Mouse (Mus musculus) limb, embryonic 11.5 days (tissue): ENCODE results near the gene Cdc42se1. TPM values are rescaled to one million over a fixed set of nuclear protein-coding genes. Genes with fewer than 3 reads are reported as not detected.
"Not testable (repeated sequence)": the region's sequence is repeated elsewhere in the genome, so short reads cannot be mapped to it uniquely, and the experiment has no call there.

Source experiments
- ATAC-seq: fragments of 200-750 bp; cut with Nextera tagmentation; 2 replicates; pipeline ENCODE4 v1.8.0; 2017; ENCODE audit warnings: low read depth; ENCODE audit not compliant: insufficient number of reproducible peaks, low FRiP score, low TSS enrichment
- DNase-seq: peaks from one replicate; pipeline ENCODE4 v3.0.0-alpha.2; 2015; ENCODE audit warnings: low spot score
- H3K27ac ChIP-seq: fragments of 300-500 bp; sonication (generic); replicated peaks from 2 replicates; pipeline ENCODE4 v1.5.1; 2014; ENCODE audit warnings: low read depth, mild to moderate bottlenecking, low read length
- H3K27me3 ChIP-seq: fragments of 300-500 bp; sonication (generic); 2 replicates; pipeline ENCODE4 v1.6.1; 2014; ENCODE audit warnings: mild to moderate bottlenecking, low read length, mixed read lengths; ENCODE audit not compliant: control insufficient read depth, insufficient read depth
- H3K36me3 ChIP-seq: fragments of 300-500 bp; sonication (generic); 2 replicates; pipeline ENCODE4 v1.6.1; 2014; ENCODE audit warnings: mild to moderate bottlenecking, low read length, moderate library complexity, mixed read lengths; ENCODE audit not compliant: control insufficient read depth, insufficient read depth
- H3K4me1 ChIP-seq: fragments of 300-500 bp; sonication (generic); 2 replicates; pipeline ENCODE4 v1.6.1; 2014; ENCODE audit warnings: low read length, mixed read lengths; ENCODE audit not compliant: control insufficient read depth, insufficient read depth
- H3K4me2 ChIP-seq: fragments of 300-500 bp; sonication (generic); 2 replicates; pipeline ENCODE4 v1.6.1; 2014; ENCODE audit warnings: low read depth, mild to moderate bottlenecking, moderate library complexity; ENCODE audit not compliant: severe bottlenecking
- H3K4me3 ChIP-seq: fragments of 300-500 bp; sonication (generic); 2 replicates; pipeline ENCODE4 v1.5.1; 2014; ENCODE audit warnings: low read depth, low read length
- H3K9ac ChIP-seq: fragments of 300-500 bp; sonication (generic); 2 replicates; pipeline ENCODE4 v1.6.1; 2014; ENCODE audit warnings: mild to moderate bottlenecking, low read length
- H3K9me3 ChIP-seq: fragments of 300-500 bp; sonication (generic); 2 replicates; pipeline ENCODE4 v1.6.1; 2016; ENCODE audit warnings: low read length; ENCODE audit not compliant: control insufficient read depth
- WGBS: fragments of 180-500 bp; shearing (Covaris S2); extraction: QIAGEN DNeasy Blood & Tissue Kit; methylation state at CpG from one replicate; pipeline ENCODE4 v1.1.7; 2014; 5-methylcytosine and 5-hydroxymethylcytosine counted together
- polyA plus RNA-seq: library from polyadenylated mRNA; unstranded; fragments of >200 nt; fragmentation: Nextera tagmentation; extraction: Ambion mirVana; gene quantifications from 2 replicates; pipeline ENCODE4 v1.2.1, GENCODE M21; 2014

Cdc42se1 gene
- polyA plus RNA-seq, 1 experiment from 2014 or later: 89.6 TPM

GRCm38 (mm10) chr3:95195772-95196171 lies 32.8 kb upstream of the Cdc42se1 start:
- ATAC-seq (no peak), DNase-seq (no peak)
- Histone ChIP-seq H3K9me3 (no peaks in the 10 kb centered on the region), H3K9ac (no peak overlapping the region), H3K4me2 (no peak overlapping the region), H3K27me3 (no peaks in the 10 kb centered on the region), H3K27ac (no peak overlapping the region), H3K4me3 (no peak overlapping the region), H3K36me3 (peaks cover 14% of the 10 kb centered on the region; the same call in 1 of the 2 replicates), H3K4me1 (no peaks in the 10 kb centered on the region)
- 94% methylated on average over 2 of the region's 2 CpGs for WGBS

- WGBS: 78% methylated on average over 1 of the region's 1 CpGs
- no peak overlapping the region for H3K4me2 ChIP-seq
These were observed 29.4 kb upstream of the Cdc42se1 start for GRCm38 (mm10) chr3:95199101-95199500.

GRCm38 (mm10) chr3:95200132-95200531 lies 28.4 kb upstream of the Cdc42se1 start:
- Histone ChIP-seq H3K36me3 (peaks cover 20% of the 10 kb centered on the region; the same call in 1 of the 2 replicates), H3K27me3 (no peaks in the 10 kb centered on the region), H3K4me2 (no peak overlapping the region), H3K4me1 (no peaks in the 10 kb centered on the region), H3K27ac (no peak overlapping the region), H3K9ac (no peak overlapping the region), H3K9me3 (no peaks in the 10 kb centered on the region), H3K4me3 (no peak overlapping the region)
- 89% methylated on average over 7 of the region's 7 CpGs for WGBS
- ATAC-seq (no peak), DNase-seq (no peak)

More at GRCm38 (mm10) chr3:95199101-95199500, 29.4 kb upstream of the Cdc42se1 start:
- Histone ChIP-seq H3K4me1 (no peaks in the 10 kb centered on the region), H3K27me3 (no peaks in the 10 kb centered on the region), H3K36me3 (peaks cover 22% of the 10 kb centered on the region; the same call in 1 of the 2 replicates), H3K9ac (no peak overlapping the region), H3K4me3 (no peak overlapping the region), H3K27ac (no peak overlapping the region), H3K9me3 (no peaks in the 10 kb centered on the region)
- no peak for DNase-seq
- ATAC-seq: no peak

- DNase-seq (no peak), ATAC-seq (no peak)
- no peak overlapping the region for H3K9ac ChIP-seq
- WGBS: 77% methylated on average over 2 of the region's 2 CpGs
- no peaks in the 10 kb centered on the region for H3K27me3 ChIP-seq
- no peak overlapping the region for H3K4me3 ChIP-seq
- peaks cover 19% of the 10 kb centered on the region; the same call in 1 of the 2 replicates for H3K36me3 ChIP-seq
- H3K4me1 ChIP-seq: no peaks in the 10 kb centered on the region
- no peaks in the 10 kb centered on the region for H3K9me3 ChIP-seq
- no peak overlapping the region for H3K4me2 ChIP-seq
- no peak overlapping the region for H3K27ac ChIP-seq
These were observed 28.0 kb upstream of the Cdc42se1 start for GRCm38 (mm10) chr3:95200562-95200961.

- no peaks in the 10 kb centered on the region for H3K4me1 ChIP-seq
- no peaks in the 10 kb centered on the region for H3K9me3 ChIP-seq
- no peaks in the 10 kb centered on the region for H3K27me3 ChIP-seq
- H3K27ac ChIP-seq: no peak overlapping the region
- no peak overlapping the region for H3K4me3 ChIP-seq
- DNase-seq (no peak), ATAC-seq (no peak)
- H3K36me3 ChIP-seq: peaks cover 18% of the 10 kb centered on the region; the same call in 1 of the 2 replicates
- 93% methylated on average over 6 of the region's 6 CpGs for WGBS
- H3K4me2 ChIP-seq: no peak overlapping the region
- H3K9ac ChIP-seq: no peak overlapping the region
These were observed 24.7 kb upstream of the Cdc42se1 start for GRCm38 (mm10) chr3:95203880-95204279.

GRCm38 (mm10) chr3:95208286-95208685 lies 20.2 kb upstream of the Cdc42se1 start:
- no peaks in the 10 kb centered on the region for H3K9me3 ChIP-seq
- no peak overlapping the region for H3K4me3 ChIP-seq
- ATAC-seq (no peak), DNase-seq (no peak)
- H3K27me3 ChIP-seq: no peaks in the 10 kb centered on the region
- no peak overlapping the region for H3K4me2 ChIP-seq
- no peaks in the 10 kb centered on the region for H3K4me1 ChIP-seq
- H3K9ac ChIP-seq: no peak overlapping the region
- WGBS: 88% methylated on average over 4 of the region's 4 CpGs
- no peak overlapping the region for H3K27ac ChIP-seq
- H3K36me3 ChIP-seq: peaks cover 10% of the 10 kb centered on the region; the same call in 1 of the 2 replicates

GRCm38 (mm10) chr3:95210585-95210984 lies 17.9 kb upstream of the Cdc42se1 start:
- H3K9me3 ChIP-seq: no peaks in the 10 kb centered on the region
- 87% methylated on average over 2 of the region's 2 CpGs for WGBS
- H3K27ac ChIP-seq: no peak overlapping the region
- H3K4me2 ChIP-seq: no peak overlapping the region
- ATAC-seq (no peak), DNase-seq (no peak)
- H3K9ac ChIP-seq: no peak overlapping the region
- no peaks in the 10 kb centered on the region for H3K4me1 ChIP-seq
- H3K4me3 ChIP-seq: no peak overlapping the region
- H3K36me3 ChIP-seq: peaks cover 4% of the 10 kb centered on the region; the same call in 1 of the 2 replicates
- H3K27me3 ChIP-seq: no peaks in the 10 kb centered on the region

GRCm38 (mm10) chr3:95212889-95213608 lies 15.5 kb upstream of the Cdc42se1 start:
- DNase-seq, H3K27ac ChIP-seq, H3K27me3 ChIP-seq, H3K9me3 ChIP-seq, H3K4me3 ChIP-seq, H3K4me2 ChIP-seq, H3K9ac ChIP-seq, H3K4me1 ChIP-seq, ATAC-seq, H3K36me3 ChIP-seq: not testable (repeated sequence)
- 89% methylated on average over 9 of the region's 10 CpGs for WGBS
